Mouse (Mus musculus): ENCODE data around the gene Unc13b.

Gene Unc13b

DNA sequence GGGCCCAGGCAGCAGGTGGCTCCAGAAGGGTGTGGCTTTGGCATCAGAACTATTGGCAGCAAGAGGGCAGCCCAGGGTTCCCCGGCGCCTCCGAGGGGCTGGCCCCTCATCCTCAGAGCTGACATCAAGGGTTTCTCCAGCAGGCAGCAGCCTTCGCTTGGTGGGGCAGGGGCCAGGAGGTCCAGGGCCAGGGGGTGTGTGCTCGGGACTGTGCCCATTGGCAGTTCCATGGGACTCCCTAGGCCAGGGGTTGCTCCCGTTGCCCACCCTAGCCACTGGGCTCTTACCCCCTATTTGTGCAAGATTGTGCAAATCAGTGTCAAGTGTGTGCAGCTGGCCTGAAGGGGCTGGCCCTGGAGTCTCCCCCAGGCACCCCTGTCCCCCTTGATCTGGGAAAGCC is 22.9 kb upstream of the Unc13b start:
- in situ Hi-C loops (cut with MboI, MseI): loop anchor here in 1 of 2 experiments (10.0 kb wide), 2 partner anchors 449 to 1301 kb away; partner anchors contain the start of genes Arid3c and Sit1

DNA sequence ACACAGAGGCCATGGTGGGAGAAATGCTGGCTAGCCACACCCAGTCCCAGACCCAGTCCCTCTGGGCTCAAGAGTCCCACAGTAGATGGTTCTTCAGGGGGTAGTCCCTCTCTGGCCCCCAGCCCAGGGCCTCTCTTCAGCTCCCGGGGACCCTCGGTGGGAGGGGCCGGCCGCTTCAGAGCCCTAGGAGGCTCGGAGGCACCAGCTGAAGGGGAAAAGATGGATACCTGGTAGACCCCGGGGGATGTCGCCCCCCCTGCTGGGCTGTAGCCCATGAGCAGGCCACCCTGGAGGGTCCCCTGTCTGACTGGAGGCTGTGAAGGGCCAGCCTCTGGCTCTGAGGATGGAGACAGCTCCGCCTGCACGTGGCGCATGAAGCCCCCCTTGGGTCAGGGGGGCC is 22.4 kb upstream of the Unc13b start:
- in situ Hi-C loops (cut with MboI, MseI): loop anchor here in 1 of 2 experiments (10.0 kb wide), 2 partner anchors 448 to 1302 kb away; partner anchors contain the start of genes Arid3c and Sit1

DNA sequence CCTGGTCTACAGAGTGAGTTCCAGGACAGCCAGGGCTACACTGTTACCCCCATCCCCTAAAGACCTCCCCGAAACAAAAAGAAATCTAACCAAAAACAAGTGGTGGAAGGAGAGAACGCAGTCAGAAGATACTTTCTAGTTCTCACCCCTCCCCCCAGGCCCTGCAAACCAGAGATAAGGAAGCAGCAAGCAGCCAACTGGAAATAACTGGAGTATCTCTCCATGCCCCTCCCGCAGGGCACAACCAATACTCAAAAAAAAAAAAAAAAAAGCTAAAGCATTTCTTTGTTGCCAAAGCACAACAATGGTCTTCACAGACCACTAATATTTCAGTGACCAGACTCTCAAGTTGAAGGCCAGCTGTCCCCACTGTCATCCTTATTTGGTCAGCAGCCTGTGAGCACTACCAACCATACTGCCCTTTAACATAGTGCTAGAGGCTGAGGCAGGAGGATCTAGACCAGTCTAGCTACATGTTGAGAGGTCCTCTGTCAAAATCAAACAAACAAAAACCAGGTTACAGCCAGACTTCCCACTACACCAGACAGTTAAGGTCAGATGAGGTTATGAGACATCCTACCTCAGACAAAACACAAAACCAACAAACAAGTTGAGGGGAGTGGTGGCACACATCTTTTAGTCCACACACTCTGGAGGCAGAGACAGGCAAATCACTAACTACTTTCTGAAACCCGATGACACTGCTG is 20.7 kb upstream of the Unc13b start:
- in situ Hi-C loops (cut with MboI, MseI): loop anchor here in 1 of 2 experiments (10.0 kb wide), 2 partner anchors 447 to 1303 kb away; partner anchors contain the start of genes Arid3c and Sit1

DNA sequence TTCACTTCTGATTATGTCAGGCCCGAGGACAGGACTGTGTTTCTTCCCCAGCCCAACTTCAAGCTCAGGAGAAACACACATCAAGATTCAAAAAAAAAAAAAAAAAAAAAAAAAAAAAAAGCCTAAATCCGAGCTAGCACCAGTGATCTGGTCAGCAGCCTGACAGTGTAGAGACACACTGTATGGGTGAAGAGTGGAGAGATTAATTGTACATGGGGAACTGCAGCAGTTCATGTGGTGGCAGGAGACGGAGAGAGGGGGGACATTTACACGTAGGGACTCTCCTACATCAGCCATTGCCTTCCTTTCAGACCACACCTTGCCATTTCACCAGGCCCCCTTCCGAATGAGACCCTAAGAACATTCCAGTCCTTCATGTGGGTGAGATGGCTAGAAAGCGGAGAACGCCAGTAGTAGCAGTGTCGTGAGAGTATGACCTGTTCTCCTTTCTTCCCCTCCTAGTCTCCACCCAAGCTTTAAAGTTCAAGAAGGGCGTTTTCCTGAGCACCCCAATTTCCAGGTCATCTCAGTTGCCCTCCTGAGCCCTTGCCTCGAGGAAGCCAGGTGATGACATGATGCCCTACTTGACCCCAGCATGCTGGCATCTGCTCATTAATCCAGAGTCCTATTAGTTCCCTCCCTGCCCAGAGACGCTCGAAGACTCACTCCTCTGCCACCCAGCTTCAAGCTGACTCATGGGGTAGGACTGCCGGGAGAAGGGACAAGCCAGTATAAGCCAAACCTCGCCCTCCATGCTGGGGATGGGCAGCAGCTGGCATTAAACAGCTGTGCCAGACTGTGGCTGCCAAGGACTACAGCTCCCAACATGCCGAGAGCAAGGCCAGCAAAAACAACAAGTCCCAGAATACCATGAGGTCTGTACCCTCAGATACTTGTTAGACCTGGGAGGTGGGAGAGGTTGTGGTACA is 19.9 kb upstream of the Unc13b start:
- in situ Hi-C loops (cut with MboI, MseI): loop anchor here in 1 of 2 experiments (10.0 kb wide), 2 partner anchors 446 to 1304 kb away; partner anchors contain the start of genes Arid3c and Sit1

DNA sequence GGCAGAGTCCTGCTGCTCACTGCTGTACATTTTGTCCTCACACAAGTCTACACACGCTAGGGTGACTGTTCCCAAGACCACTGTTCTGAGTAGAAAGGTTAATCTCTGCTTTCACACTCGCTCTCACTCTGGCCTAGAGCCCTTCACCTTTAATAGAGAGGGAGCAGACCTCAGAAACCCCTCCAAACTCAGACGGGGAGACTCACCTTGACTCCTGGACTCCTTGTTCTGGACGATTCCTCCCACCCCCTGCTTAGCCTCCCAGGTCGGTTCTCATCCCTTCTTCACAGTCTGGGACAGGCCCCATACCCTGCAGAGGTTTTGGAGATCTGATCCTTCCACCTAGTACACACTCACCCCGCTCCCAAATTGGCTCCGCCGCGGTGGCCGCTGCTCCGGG is 19.1 kb upstream of the Unc13b start:
- in situ Hi-C loops (cut with MboI, MseI): loop anchor here (5.0 to 10.0 kb wide), 3 partner anchors 82 to 1305 kb away; partner anchors contain the start of genes Arid3c (in 1 of the 2) and Sit1 (in 1 of the 2)

DNA sequence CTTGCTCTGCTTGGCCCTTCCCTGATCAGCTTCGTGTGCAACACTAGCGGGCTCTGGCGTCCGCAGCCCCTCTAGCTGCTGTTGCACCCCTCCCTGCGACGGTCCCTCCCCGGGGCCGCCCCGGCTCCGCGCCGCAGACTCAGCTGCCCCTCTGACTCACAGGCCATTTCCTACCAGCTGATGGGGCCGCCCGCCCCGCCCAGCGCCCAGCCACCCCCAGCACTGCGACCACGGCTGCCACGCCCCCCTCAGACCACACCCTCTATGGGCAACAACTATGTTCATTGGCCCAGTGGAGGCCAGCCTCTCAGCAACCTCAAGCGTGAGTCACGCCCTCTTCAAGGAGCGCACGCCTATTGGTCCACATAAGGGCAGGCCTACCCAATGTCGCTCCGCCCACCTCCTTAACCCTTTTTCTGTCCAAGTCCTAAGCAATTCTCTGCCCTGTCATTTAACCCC is 18.6 kb upstream of the Unc13b start:
- in situ Hi-C loops (cut with MboI, MseI): loop anchor here in 1 of 2 experiments (5.0 kb wide), 1 partner anchor 83 kb away; no protein-coding TSS in a partner anchor

DNA sequence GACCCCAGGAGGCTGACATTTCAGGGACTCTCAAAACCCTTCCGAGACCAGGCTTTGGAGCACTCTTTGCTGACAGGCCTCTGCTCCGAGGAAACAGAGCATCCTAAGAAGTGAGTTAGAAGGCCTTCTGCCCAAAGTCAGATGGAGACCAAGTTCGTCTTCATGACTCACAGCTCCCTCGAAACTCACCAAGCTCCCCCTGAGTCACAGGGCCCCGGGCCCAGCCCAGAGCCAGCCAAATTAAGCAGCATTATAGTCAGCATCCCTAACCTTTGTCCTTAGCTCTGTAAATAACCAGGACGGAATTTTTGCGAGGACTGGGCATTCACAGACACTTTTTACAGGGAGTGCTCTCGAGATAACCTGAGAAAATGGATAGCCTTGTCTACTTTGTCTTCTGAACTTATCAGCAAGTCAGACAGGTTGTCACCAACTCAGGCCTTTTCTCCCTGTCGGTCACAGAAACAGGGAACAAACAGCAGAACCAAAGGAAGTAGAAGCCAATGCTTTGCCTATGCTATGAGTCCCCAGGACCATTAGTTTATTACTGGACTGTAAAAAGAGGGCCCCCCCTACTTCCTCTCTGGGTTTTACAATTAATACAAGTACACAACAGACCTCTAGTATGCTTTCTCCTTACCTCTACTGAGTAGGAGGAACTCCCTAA is 17.7 kb upstream of the Unc13b start:
- in situ Hi-C loops (cut with MboI, MseI): loop anchor here in 1 of 2 experiments (5.0 kb wide), 1 partner anchor 84 kb away; no protein-coding TSS in a partner anchor

DNA sequence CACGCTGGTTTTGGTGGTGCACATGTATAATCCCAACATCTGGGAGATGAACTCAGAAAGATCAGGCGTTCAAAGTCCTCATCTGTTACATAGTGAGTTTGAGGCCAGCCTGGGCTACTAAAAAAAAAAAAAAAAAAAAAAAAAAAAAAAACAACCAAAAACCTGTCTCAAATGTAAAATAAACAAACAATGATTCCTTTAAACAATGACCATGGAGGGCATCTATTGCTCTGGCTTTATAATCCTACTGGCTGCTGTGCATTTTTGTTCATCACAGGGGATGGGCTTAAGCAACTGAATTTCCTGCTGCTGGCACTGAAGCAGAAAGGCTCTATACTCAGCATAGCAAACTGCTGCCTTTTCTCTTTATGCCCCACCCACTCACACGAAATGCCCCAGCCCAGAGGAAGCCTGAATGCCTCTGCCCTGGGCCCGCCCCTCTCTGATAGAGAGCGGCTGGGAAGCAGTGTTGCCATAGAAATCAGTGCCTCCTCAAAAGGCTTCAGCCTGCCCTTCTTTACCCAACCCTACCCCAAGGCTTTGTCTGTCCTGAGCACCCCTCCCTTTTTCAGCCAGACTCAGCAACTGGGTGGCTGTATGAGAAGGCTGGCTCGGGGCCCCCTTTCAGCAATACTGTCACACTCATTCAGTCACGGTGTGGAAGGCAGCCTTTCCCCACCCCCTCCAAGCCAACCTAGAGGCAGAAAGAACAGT is 15.0 kb upstream of the Unc13b start:
- in situ Hi-C loops (cut with MboI, MseI): loop anchor here in 1 of 2 experiments (5.0 kb wide), 1 partner anchor 86 kb away; no protein-coding TSS in a partner anchor

DNA sequence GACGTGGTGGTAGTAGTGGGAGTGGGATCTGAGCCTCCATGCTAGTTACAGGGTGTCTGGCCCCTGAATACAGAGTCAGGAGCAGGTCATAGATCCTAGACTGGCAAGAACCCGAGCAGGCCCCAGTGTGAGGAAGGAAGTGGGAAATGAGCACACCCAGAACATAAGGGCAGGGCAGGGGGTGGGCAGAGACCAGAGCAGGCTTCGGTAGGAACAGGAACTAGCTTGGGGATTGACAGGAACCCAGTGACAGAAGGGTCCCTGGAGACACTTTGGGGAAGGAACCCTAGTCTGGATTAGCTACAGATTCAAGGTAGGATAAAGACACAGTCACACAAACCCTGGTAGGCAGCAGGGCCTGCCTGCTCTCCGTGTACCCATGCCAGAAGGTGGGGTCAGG is 14.1 kb upstream of the Unc13b start:
- in situ Hi-C loops (cut with MboI, MseI): loop anchor here (5.0 kb wide), 2 partner anchors 68 to 87 kb away; no protein-coding TSS in a partner anchor

DNA sequence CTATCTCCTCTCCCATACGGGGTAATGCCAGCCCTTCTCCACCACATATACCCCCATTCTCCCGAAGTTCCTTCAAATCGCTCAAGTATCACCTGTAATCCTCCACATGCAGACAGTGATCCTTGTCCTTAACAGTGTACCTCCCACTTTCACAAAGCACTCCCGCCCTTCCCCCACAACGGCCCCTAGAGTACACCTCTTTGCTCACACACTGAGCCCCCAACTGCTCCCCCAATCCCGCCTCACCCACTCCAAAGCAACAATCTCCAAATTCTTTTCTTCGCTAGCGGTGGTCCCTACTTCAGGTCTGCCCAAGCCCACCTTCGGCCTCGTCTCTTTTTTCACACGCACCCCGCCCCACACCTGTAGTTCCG is 13.5 kb upstream of the Unc13b start:
- in situ Hi-C loops (cut with MboI, MseI): loop anchor here in 1 of 2 experiments (5.0 kb wide), 1 partner anchor 67 kb away; no protein-coding TSS in a partner anchor

DNA sequence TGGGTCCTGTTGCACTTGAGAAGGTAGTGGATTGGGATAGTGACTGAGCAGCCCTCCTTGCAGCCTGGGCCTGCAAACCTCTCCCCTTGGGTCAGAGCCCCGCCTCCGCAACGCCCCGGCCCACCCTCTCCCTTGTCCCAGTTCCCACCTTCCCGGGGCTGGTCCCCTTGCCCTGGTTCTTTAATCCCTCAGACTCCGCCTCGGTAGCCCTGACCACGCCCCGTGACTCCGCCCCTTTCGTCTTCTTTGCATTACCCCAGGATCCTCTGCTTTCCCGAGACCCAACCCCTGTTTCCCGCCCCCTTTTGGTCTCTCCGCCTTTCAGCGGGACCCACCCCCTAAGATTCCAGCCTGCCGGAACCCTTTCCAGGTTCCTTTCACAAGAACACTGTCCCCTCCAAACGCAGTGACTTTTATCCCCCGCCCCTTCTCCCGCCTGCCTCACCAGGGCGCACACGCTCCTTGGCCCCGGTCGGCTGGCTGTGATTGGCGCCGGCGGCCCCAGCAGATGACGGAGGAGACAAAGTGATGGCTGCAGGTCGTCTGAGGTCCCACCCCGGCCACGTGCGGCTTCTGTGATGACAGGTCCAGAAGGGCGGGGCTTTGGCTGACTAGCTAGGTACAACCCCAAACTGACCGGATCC is 13.0 kb upstream of the Unc13b start, which contains the start of gene Fam214b:
Fam214b (minus strand) TSS at position 562 of the 644 bp plus-strand sequence.
- in situ Hi-C loops (cut with MboI, MseI): loop anchor here in 1 of 2 experiments (5.0 kb wide), 1 partner anchor 67 kb away; no protein-coding TSS in a partner anchor

DNA sequence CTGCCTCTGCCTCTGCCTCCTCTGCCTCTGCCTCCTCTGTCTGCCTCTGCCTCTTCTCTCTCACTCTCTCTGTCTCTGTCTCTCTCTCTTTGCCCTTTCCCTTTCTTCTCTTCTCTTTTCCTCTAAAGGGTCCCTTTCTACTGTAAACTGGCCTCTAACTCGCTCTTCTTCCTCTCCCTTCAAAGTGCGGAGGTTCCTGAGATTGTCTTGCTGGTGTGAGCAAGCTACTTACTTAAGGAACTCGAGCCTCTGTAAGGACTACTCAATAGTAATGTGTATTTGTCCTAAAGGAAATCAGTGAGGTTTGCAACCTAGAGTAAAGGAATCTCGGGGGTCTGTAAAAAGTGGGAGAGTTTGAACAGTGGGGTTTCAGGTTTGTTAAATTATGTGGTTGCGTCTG is 12.1 kb upstream of the Unc13b start:
- in situ Hi-C loops (cut with MboI, MseI): loop anchor here in 1 of 2 experiments (5.0 kb wide), 1 partner anchor 66 kb away; no protein-coding TSS in a partner anchor

DNA sequence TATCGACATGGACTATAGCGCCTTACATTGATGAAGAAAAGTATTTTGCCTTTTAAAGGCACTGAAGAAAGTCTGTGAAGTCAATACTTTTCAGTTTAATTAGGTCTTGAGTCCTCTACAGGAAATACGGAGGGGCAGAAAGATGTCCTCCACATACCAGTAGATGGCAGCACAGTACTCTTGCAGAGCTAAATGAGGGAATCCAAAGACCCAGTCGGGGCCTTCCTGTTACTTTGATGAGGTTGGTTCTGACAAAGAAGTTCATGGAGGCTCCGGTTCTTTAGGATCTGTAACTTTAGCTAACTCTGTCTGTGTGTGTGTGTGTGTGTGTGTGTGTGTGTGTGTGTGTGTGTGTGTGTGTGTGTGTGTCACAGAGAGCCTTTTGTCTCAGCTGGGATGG is 11.5 kb upstream of the Unc13b start:
- in situ Hi-C loops (cut with MboI, MseI): loop anchor here in 1 of 2 experiments (5.0 kb wide), 1 partner anchor 65 kb away; no protein-coding TSS in a partner anchor

DNA sequence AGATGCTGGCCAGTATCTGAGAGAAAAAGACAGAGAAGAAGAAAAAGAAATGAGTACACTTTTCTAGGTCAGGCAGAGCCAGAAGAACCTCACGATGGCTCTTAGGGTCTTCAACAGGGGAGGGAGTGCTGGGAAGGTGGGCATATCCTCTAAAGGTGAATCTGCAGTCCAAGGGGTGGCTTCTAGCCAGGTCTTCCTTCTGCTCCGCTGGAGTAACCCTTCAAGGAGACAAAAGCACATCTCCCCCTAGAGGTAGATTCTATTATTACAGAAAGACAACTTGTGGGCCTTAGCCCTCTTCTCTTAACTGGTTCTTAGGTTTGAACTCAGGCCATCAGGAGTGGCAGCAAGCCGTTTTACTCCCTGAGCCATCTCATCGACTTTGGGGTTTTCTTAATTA is 6.1 kb upstream of the Unc13b start:
- in situ Hi-C loops (cut with MboI, MseI): no loop called here

DNA sequence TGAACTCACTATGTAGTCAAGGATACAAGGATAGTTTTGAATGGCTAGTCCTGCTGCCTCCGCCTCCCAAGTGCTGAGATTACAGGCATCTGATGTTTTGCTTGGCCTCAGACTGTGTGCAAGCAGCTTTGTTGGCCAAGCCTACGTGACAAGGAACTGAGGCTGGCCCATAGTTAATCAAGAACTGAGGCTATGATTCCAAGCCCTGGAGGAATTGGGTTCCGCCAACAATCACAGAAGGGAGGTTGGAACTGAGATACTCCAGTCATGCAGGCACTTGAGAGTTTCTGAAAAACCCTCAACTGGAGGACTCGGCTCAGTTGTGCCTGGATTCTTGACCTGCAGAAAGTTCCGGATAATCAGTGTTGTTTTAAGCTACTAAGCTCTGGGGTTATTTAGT is 1.1 kb upstream of the Unc13b start:
- in situ Hi-C loops (cut with MboI, MseI): loop anchor here in 1 of 2 experiments (5.0 kb wide), 1 partner anchor 365 kb away; no protein-coding TSS in a partner anchor

DNA sequence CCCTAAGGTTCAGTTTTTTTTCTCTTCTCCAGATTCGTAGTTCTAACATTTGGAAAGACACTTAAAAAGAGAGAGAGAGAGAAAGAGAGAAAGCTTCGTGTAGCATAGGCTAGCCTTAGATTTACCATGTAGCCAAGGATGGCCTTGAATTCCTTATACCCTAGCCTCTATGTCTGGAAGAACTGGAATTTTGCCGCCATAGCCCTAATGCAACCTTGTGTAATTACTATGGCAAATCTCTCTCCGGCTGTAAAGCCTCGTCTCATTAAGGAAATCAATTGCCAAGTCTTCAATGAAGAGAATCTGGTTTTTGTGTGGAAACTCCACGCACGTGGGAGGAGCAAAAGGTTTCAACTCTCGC is 381 bp upstream of the Unc13b start:
- in situ Hi-C loops (cut with MboI, MseI): loop anchor here in 1 of 2 experiments (5.0 kb wide), 1 partner anchor 364 kb away; no protein-coding TSS in a partner anchor

DNA sequence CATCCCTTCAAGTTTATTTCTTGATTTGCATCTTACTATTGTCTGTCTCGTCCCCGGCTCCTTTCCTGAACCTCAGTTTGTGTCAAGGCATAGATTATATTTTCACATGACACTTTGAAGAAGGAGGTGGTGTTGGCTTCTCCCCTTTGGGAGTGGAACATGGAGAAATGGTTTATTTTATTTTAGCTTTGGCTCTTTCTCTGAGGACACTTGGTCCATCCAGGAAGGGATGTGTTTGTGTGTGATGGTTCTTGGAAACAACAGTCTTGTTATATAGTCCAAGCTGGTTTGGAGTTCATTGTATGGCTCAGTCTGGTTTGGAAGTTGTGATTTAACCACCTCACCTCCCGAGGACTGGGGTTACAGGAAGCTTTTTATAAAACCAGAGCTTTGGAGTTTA is 944 bp downstream of the Unc13b start:
- in situ Hi-C loops (cut with MboI, MseI): loop anchor here (5.0 to 10.0 kb wide), 2 partner anchors 363 to 365 kb away; partner anchors contain the start of gene Fam166b (in 1 of the 2)

DNA sequence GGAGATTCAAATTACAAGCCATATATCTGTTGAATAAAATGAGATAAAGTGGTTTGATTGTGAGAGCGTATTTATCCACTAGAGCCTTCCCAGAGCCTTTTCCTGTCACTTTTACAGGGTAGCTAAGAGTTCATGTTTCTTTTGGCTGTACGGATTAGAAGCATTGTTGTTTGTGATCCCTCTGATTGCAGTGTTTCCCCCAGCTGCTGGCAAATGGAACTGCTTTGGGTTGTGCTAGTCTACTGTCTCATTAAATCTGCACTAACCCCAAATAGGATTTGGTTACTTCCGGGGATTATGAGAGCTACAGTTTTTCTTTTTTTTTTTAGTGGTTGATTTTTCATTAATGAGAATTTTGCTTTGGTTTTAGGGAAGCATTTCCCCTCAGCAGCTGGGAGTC is 1.5 kb downstream of the Unc13b start:
- in situ Hi-C loops (cut with MboI, MseI): loop anchor here in 1 of 2 experiments (10.0 kb wide), 1 partner anchor 365 kb away; the partner anchor contains the start of gene Fam166b

DNA sequence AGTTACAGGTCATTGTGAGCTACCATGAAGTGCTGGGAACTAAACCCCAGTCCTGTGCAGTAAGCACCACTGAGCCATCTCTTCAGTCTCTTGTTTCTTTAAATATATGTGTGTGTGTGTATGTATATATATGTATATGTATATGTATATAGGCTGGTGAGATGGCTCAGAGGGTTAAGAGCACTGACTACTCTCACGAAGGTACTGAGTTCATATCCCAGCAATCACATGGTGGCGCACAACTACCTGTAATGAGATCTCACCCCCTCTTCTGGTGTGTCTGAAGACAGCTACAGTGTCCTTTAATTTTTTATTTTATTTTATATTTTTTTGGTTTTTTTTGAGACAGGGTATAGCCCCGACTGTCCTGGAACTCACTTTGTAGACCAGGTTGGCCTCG is 6.7 kb downstream of the Unc13b start:
- in situ Hi-C loops (cut with MboI, MseI): loop anchor here in 1 of 2 experiments (10.0 kb wide), 1 partner anchor 359 kb away; the partner anchor contains the start of gene Fam166b

All from T-helper 17 cell (primary cell).